Mouse (Mus musculus): ENCODE data around the gene Txn1.

Txn1 gene

GRCm38 (mm10) chr4:57895140-57895539 is 61.1 kb downstream of the Txn1 start:
- no peak for DNase-seq

Measured in thymus, postnatal 14 days (tissue).